Mouse (Mus musculus) cerebellum, adult 8-10 months (tissue): ENCODE results near the gene Tnfaip3.

ENCODE experiments used
- DNase-seq: peaks from one replicate; pipeline ENCODE4 v3.0.0; 2022

Gene Tnfaip3

GRCm38 (mm10) chr10:18959777-18960492, 55.5 kb downstream of the Tnfaip3 start:
- DNase-seq = no peak

GRCm38 (mm10) chr10:18953706-18954071, 61.8 kb downstream of the Tnfaip3 start:
- peak; percentile 2 for DNase-seq

GRCm38 (mm10) chr10:18953011-18953705, 62.3 kb downstream of the Tnfaip3 start:
- no peak for DNase-seq
